1 mouse cellular context compared by ENCODE assay signal in the genomic region with DNA sequence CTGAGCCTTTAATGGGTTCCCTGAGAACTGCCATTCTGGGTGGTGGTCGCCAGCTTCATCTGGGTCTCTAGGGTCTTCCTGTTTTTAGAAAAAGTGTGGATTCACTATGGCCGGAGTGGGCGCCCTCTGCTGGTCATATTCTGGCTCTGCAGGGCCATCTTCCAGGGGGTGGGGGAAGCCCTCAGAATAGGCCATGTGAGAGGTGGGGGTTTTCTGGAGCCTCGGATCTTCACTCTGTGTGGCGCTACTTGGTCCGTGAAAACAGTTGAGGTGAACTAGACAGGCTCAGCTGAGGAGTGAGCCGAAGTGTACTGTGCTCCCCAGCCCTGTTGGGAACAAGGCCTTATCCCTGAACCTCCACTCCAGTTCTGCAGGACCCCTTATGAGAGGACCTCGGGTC.
A peak's percentile ranks its signal among the peaks of the same experiment; 100 is the strongest.
TF ChIP-seq lines count a peak whose summit lies in the region.

No protein-coding gene starts in this region.

TF ChIP-seq in CH12.LX, 34 proteins besides CTCF, POLR2A, EP300 and RAD21:
- peak; percentile 56 for TF ChIP-seq ELF1 (IDR thresholded peaks at IDR 0.05; ENCODE audit: low read depth, low read length)
- no peak for TF ChIP-seq HCFC1 (IDR thresholded peaks at IDR 0.05; ENCODE audit: low read depth, low read length)
- TF ChIP-seq UBTF (IDR thresholded peaks at IDR 0.05; ENCODE audit: low read depth, low read length): no peak
- no peak for TF ChIP-seq E2F4 (IDR thresholded peaks at IDR 0.05; ENCODE audit: insufficient replicate concordance, low read depth, low read length)
- TF ChIP-seq KAT2A (IDR thresholded peaks at IDR 0.05; ENCODE audit: insufficient replicate concordance, low read length): no peak
- peak; percentile 37; the same call in 1 of the 2 replicates for TF ChIP-seq SMC3 (IDR thresholded peaks at IDR 0.05; ENCODE audit: low read depth, low read length)
- no peak for TF ChIP-seq ZMIZ1 (IDR thresholded peaks at IDR 0.05; ENCODE audit: low read depth, low read length)
- TF ChIP-seq MAX (IDR thresholded peaks at IDR 0.05; ENCODE audit: low read length): no peak
- TF ChIP-seq MYC (IDR thresholded peaks at IDR 0.05; ENCODE audit: low read depth, low read length): no peak
- TF ChIP-seq NRF1 (IDR thresholded peaks at IDR 0.05; ENCODE audit: low read depth, low read length): no peak
- TF ChIP-seq ZNF384 (IDR thresholded peaks at IDR 0.05; ENCODE audit: low read depth, low read length): 0 out of 2 replicates have a peak, but pooled peaks have one; percentile 32
- no peak for TF ChIP-seq CHD2 (IDR thresholded peaks at IDR 0.05; ENCODE audit: low read length)
- TF ChIP-seq MAZ (IDR thresholded peaks at IDR 0.05; ENCODE audit: low read depth, low read length): peak; percentile 49; the same call in 1 of the 2 replicates
- no peak for TF ChIP-seq PAX5 (IDR thresholded peaks at IDR 0.05; ENCODE audit: low read length)
- no peak for TF ChIP-seq NELFE (IDR thresholded peaks at IDR 0.05; ENCODE audit: low read depth, low read length)
